Mouse (Mus musculus) liver, postnatal 0 days (tissue): ENCODE data around the gene Fignl2. TPM values are rescaled to one million over a fixed set of nuclear protein-coding genes. Genes with fewer than 3 reads are reported as not detected.
A peak's percentile ranks its signal among the peaks of the same experiment; 100 is the strongest.

ENCODE experiments used
- ATAC-seq: fragments of 200-750 bp; cut with Nextera tagmentation; 2 replicates; pipeline ENCODE4 v1.8.0; 2017; ENCODE audit warnings: mild to moderate bottlenecking, moderate library complexity
- DNase-seq: peaks from one replicate; pipeline ENCODE4 v3.0.0-alpha.2; 2016
- H3K27ac ChIP-seq: fragments of 300-500 bp; sonication (generic); 2 replicates; pipeline ENCODE4 v1.5.1; 2014; ENCODE audit warnings: antibody characterized with exemption, moderate library complexity, mild to moderate bottlenecking, low read depth
- H3K27me3 ChIP-seq: fragments of 300-500 bp; sonication (generic); 2 replicates; pipeline ENCODE4 v1.6.1; 2014; ENCODE audit warnings: low read length, control low read depth, mixed read lengths; ENCODE audit not compliant: insufficient read depth
- H3K36me3 ChIP-seq: fragments of 300-500 bp; sonication (generic); replicated peaks from 2 replicates; pipeline ENCODE4 v1.6.1; 2014; ENCODE audit warnings: mild to moderate bottlenecking, control low read depth, low read length, moderate library complexity, mixed read lengths; ENCODE audit not compliant: insufficient read depth
- H3K4me1 ChIP-seq: fragments of 300-500 bp; sonication (generic); 2 replicates; pipeline ENCODE4 v1.6.1; 2014; ENCODE audit warnings: antibody characterized with exemption, mild to moderate bottlenecking, control low read depth; ENCODE audit not compliant: insufficient read depth
- H3K4me2 ChIP-seq: fragments of 300-500 bp; sonication (generic); 2 replicates; pipeline ENCODE4 v1.6.1; 2014; ENCODE audit warnings: low read depth, mild to moderate bottlenecking, low read length, moderate library complexity, mixed read lengths
- H3K4me3 ChIP-seq: fragments of 300-500 bp; sonication (generic); 2 replicates; pipeline ENCODE4 v1.5.1; 2014; ENCODE audit warnings: low read depth, low read length
- H3K9ac ChIP-seq: fragments of 300-500 bp; sonication (generic); replicated peaks from 2 replicates; pipeline ENCODE4 v1.6.1; 2014; ENCODE audit warnings: mild to moderate bottlenecking, moderate library complexity
- H3K9me3 ChIP-seq: fragments of 300-500 bp; sonication (generic); 2 replicates; pipeline ENCODE4 v1.6.1; 2016; ENCODE audit warnings: mild to moderate bottlenecking, control low read depth, low read length, mixed read lengths
- CTCF ChIP-seq: sonication (generic); IDR thresholded peaks from 2 replicates; pipeline ENCODE4 v1.5.1; 2016; ENCODE audit warnings: antibody characterized with exemption, low read depth
- EP300 ChIP-seq: IDR thresholded peaks from 2 replicates; pipeline ENCODE4 v1.6.1; 2016; ENCODE audit warnings: antibody characterized with exemption, low read depth, mild to moderate bottlenecking
- WGBS: fragments of 180-500 bp; shearing (Covaris S2); extraction: QIAGEN DNeasy Blood & Tissue Kit; methylation state at CpG from one replicate; pipeline ENCODE4 v1.1.7; 2014; ENCODE audit not compliant: insufficient replicate concordance; 5-methylcytosine and 5-hydroxymethylcytosine counted together
- polyA plus RNA-seq: library from polyadenylated mRNA; unstranded; fragments of >200 nt; fragmentation: Nextera tagmentation; extraction: Ambion mirVana; gene quantifications from 2 replicates; pipeline ENCODE4 v1.2.1, GENCODE M21; 2015

Fignl2 gene
- polyA plus RNA-seq, 1 experiment from 2014 or later, result 0.18 TPM

DNA sequence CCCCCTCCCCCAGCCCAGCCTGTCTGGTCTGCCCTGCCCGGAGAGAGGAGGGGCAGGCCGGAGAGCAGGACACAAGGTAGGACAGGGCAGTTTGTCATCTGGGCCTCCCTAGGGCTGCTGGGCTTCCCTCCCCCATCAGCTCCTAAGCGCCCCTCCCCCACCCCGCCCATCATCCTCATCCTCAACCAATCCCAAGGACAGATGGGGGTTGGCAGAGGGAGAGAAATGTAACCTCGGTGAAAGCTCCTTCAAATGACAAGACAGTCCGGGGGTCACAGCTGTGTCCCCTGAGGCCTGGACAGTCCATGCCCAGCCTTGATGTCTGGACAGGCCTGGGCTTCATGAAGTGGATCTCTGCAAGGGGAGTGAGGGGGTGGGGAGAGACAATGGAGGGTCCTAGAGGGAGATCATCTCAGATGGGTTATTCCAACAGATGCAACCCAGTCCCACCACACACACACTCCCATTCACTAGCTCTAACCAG, 12.0 kb downstream of the Fignl2 start:
- Histone ChIP-seq H3K4me1 (peaks cover 14% of the 10 kb centered on the region; the same call in 1 of the 2 replicates), H3K27ac (no peak overlapping the region), H3K4me3 (no peak overlapping the region), H3K9me3 (no peaks in the 10 kb centered on the region), H3K27me3 (no peaks in the 10 kb centered on the region), H3K9ac (no peak overlapping the region), H3K4me2 (no peak overlapping the region), H3K36me3 (no peaks in the 10 kb centered on the region)
- no peak for TF ChIP-seq CTCF
- no peak for TF ChIP-seq EP300
- WGBS, result 44% methylated on average over 6 of the region's 6 CpGs
- ATAC-seq, result no peak
- DNase-seq, result no peak

DNA sequence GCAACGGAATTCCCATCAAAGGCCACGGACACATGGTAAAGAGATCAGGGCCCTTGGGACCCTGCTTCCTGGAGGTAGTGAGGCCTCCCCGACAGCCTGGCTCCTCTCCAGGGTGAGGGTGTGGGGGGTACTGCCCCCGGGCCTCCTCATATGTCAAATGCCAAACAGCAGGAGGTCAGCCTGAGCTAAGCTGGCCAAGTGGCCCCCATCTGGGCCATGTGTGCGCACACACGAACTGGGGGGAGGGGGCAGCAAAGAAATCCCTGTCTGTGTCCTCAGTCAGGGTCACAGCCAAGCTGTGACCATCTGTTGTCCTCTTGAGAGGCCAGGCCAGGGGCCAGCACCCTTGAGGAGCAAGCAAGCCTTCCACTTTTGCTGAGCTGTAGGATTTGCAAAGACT, 13.3 kb downstream of the Fignl2 start:
- H3K27ac ChIP-seq, result no peak overlapping the region
- no peaks in the 10 kb centered on the region for H3K9me3 ChIP-seq
- DNase-seq, result no peak
- WGBS, result 58% methylated on average over 6 of the region's 6 CpGs
- H3K4me1 ChIP-seq, result peaks cover 9% of the 10 kb centered on the region; the same call in 1 of the 2 replicates
- TF ChIP-seq CTCF, result no peak
- no peak for TF ChIP-seq EP300
- H3K4me2 ChIP-seq, result no peak overlapping the region
- no peaks in the 10 kb centered on the region for H3K36me3 ChIP-seq
- H3K4me3 ChIP-seq, result no peak overlapping the region
- H3K9ac ChIP-seq, result no peak overlapping the region
- no peaks in the 10 kb centered on the region for H3K27me3 ChIP-seq
- no peak for ATAC-seq

GRCm38 (mm10) chr15:101060280-101060852, 18.0 kb downstream of the Fignl2 start:
- H3K4me2 ChIP-seq, result no peak overlapping the region
- no peak for ATAC-seq

DNA sequence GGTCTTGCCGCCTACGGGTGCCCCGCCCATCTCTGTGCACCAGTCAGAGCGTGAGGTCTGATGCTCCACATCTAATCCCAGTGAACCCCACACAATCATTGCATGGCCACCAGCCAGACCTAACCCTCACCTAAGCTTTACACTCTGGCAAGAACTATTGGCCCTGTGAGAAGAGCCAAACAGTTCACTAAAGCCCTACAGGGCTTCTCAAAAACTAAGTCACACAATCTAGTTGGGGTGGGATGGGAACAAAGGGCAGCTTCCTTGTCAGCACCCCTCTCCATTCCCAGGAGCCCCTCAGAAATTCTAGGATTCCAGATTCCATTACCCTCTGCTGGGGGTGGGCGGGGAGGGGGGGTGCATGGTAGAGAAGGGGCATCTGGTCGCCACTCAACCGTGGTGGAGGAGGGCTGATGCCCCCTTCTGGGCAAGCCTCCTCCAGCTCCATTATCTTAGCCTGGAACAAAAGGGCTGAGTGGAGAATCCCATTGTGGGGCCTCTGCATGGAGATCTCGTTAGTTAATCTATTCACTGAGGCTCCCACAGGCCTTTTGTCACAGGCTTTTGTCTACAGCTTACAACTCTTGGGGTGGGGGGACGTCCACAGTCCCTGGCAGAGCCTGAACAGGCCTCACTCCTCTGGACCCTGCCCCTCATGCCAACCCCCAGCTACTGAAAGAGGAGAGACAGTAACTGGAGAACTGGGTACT, 18.6 kb downstream of the Fignl2 start:
- Histone ChIP-seq H3K27me3 (peaks cover 12% of the 10 kb centered on the region), H3K27ac (no peak overlapping the region), H3K9me3 (no peaks in the 10 kb centered on the region), H3K36me3 (no peaks in the 10 kb centered on the region), H3K4me2 (no peak overlapping the region), H3K9ac (no peak overlapping the region), H3K4me3 (no peak overlapping the region), H3K4me1 (no peaks in the 10 kb centered on the region)
- WGBS, result 56% methylated on average over 9 of the region's 9 CpGs
- no peak for TF ChIP-seq CTCF
- no peak for TF ChIP-seq EP300
- DNase-seq (no peak), ATAC-seq (peak; percentile 64; the same call in 1 of the 2 replicates)

More at GRCm38 (mm10) chr15:101060280-101060852, 18.0 kb downstream of the Fignl2 start:
- Histone ChIP-seq H3K27ac (no peak overlapping the region), H3K36me3 (no peaks in the 10 kb centered on the region), H3K4me1 (no peaks in the 10 kb centered on the region), H3K4me3 (no peak overlapping the region), H3K9me3 (no peaks in the 10 kb centered on the region), H3K27me3 (peaks cover 6% of the 10 kb centered on the region; the same call in 1 of the 2 replicates), H3K9ac (no peak overlapping the region)
- DNase-seq, result no peak
- TF ChIP-seq CTCF, result no peak
- no peak for TF ChIP-seq EP300
- 67% methylated on average over 11 of the region's 11 CpGs for WGBS

DNA sequence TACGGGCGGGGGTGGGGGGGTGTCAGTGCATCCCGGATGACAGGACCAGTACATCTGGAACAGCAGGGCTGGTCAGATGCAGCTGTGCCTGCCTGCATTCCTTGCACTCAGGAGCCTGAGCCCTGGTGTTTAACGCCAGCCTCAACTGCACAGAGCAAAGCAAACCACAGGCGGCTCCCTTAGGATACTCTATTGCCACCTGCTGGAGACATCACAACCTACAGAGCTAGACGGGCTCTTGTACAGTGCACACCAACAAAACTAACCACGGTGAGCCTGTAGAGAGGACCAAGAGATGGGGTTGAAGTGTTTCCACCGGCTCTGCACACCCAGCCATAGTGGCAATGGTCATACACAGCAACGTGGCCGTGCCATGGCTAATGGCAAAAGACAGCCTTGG, 22.1 kb downstream of the Fignl2 start:
- TF ChIP-seq EP300 (no peak), CTCF (peak; percentile 62)

GRCm38 (mm10) chr15:101054541-101054940, 23.8 kb downstream of the Fignl2 start:
- Histone ChIP-seq H3K4me2 (no peak overlapping the region), H3K36me3 (no peaks in the 10 kb centered on the region), H3K27ac (no peak overlapping the region), H3K9ac (no peak overlapping the region), H3K9me3 (no peaks in the 10 kb centered on the region), H3K4me1 (no peaks in the 10 kb centered on the region), H3K27me3 (peaks cover 44% of the 10 kb centered on the region), H3K4me3 (no peak overlapping the region)
- ATAC-seq, result no peak
- WGBS, result 67% methylated on average over 10 of the region's 10 CpGs
- DNase-seq, result no peak
- TF ChIP-seq CTCF, result no peak
- TF ChIP-seq EP300, result no peak

More for the DNA sequence above, 22.1 kb downstream of the Fignl2 start:
- H3K9me3 ChIP-seq, result no peaks in the 10 kb centered on the region
- WGBS, result 37% methylated on average over 10 of the region's 10 CpGs
- H3K27me3 ChIP-seq, result peaks cover 41% of the 10 kb centered on the region
- H3K4me1 ChIP-seq, result no peaks in the 10 kb centered on the region
- H3K27ac ChIP-seq, result no peak overlapping the region
- peak; percentile 58; the same call in 1 of the 2 replicates for ATAC-seq
- H3K9ac ChIP-seq, result no peak overlapping the region
- no peaks in the 10 kb centered on the region for H3K36me3 ChIP-seq
- no peak overlapping the region for H3K4me3 ChIP-seq
- peak; percentile 36 for DNase-seq
- no peak overlapping the region for H3K4me2 ChIP-seq
